Mouse (Mus musculus): ENCODE data around the gene Ins2. TPM values are rescaled to one million over a fixed set of nuclear protein-coding genes. Genes with fewer than 3 reads are reported as not detected.

Gene Ins2
- polyA plus RNA-seq, 1 experiment from 2014 or later: not detected

DNA sequence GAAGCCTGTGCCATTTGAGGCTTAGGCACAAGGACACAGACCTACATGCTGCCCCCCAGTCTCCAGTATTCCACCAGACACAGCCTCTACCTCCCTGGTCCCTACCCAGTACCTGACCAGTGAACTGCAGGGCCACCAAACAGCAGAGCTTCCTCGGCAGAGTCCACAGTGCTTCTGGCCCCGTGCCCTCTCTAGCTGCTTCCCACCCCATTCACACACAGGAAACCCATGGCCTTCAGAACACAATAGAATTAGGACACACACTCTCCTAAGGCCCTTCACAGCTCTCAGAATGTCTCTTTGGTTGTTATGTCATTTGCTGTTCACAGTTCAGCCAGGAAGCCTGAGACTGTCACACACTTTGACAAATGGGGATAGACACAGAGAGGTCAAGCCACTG, 76.5 kb downstream of the Ins2 start, which contains the start of gene Igf2:
Gene Igf2 (minus strand): TSS at position 158 of the 400 bp plus-strand sequence.
- DNase-seq (ENCODE audit: low spot score): no peak
- Histone ChIP-seq H3K4me3 (ENCODE audit: low read depth, low read length) (no peak within 1 kb of the TSS), H3K9ac (ENCODE audit: low read length) (no peak within 1 kb of the TSS), H3K4me1 (ENCODE audit: control insufficient read depth, insufficient read depth, low read length) (peaks cover 4% of the 10 kb centered on the region; the same call in 1 of the 2 replicates), H3K36me3 (ENCODE audit: control insufficient read depth, insufficient read depth, low read length) (no peaks in the 10 kb centered on the region), H3K27me3 (ENCODE audit: control insufficient read depth, insufficient read depth, low read length) (peaks cover 48% of the 10 kb centered on the region), H3K4me2 (ENCODE audit: low read depth) (no peak within 1 kb of the TSS), H3K27ac (ENCODE audit: low read depth, low read length) (no peak within 1 kb of the TSS), H3K9me3 (ENCODE audit: control insufficient read depth, low read length) (peaks cover 18% of the 10 kb centered on the region)
- WGBS: 80% methylated on average over 2 of the region's 2 CpGs
- no peak for ATAC-seq (ENCODE audit: insufficient read depth, low FRiP score, low TSS enrichment)

DNA sequence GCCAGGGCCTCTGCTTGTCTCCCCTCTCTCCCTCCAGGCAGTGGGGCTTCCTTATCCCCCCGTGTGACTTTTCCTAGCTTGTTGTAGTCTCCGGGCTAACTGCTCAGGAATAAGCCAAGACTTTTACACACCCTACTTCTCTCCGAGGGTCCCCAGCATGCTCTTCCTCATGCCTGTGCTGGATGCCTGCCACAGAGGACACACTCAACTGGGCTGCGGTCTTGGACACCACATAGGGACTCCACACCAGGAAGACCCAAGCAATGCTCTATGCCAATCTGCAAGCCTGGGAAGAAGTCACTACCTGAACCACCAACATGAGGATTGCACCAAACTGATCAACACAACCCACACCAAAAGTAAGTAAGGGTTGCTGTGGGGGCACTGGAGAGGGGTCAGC, 77.1 kb downstream of the Ins2 start:
- Histone ChIP-seq H3K36me3 (ENCODE audit: control insufficient read depth, insufficient read depth, low read length) (no peaks in the 10 kb centered on the region), H3K27me3 (ENCODE audit: control insufficient read depth, insufficient read depth, low read length) (peaks cover 53% of the 10 kb centered on the region), H3K4me2 (ENCODE audit: low read depth) (no peak overlapping the region), H3K27ac (ENCODE audit: low read depth, low read length) (no peak overlapping the region), H3K9me3 (ENCODE audit: control insufficient read depth, low read length) (peaks cover 17% of the 10 kb centered on the region), H3K4me1 (ENCODE audit: control insufficient read depth, insufficient read depth, low read length) (peaks cover 4% of the 10 kb centered on the region; the same call in 1 of the 2 replicates), H3K9ac (ENCODE audit: low read length) (no peak overlapping the region), H3K4me3 (ENCODE audit: low read depth, low read length) (no peak overlapping the region)
- ATAC-seq (ENCODE audit: insufficient read depth, low FRiP score, low TSS enrichment) (no peak), DNase-seq (ENCODE audit: low spot score) (peak; percentile 6)
- 82% methylated on average over 4 of the region's 4 CpGs for WGBS

DNA sequence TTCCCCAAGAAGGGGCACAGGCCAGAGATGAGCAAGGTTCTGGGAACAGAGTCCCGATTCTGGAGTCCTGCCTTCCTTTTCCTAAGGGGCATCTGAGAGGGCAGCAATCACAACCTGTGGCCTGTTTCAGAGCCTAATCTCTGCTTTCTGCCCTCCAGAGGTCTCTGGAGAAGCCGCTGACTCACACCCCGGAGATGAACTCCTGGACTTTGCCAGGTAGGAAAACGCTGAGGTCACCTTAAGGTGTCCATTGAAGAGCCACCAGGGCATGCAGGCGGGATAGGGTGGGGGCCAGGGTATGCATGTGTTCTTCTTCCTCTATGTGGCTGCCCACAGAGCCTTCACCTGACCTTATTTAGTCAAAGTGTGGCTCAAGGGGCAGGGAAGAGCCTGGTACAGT, 77.8 kb downstream of the Ins2 start:
- DNase-seq (ENCODE audit: low spot score) (peak; percentile 4), ATAC-seq (ENCODE audit: insufficient read depth, low FRiP score, low TSS enrichment) (no peak)
- no peak overlapping the region for H3K27ac ChIP-seq (ENCODE audit: low read depth, low read length)
- peaks cover 4% of the 10 kb centered on the region; the same call in 1 of the 2 replicates for H3K4me1 ChIP-seq (ENCODE audit: control insufficient read depth, insufficient read depth, low read length)
- no peak overlapping the region for H3K4me2 ChIP-seq (ENCODE audit: low read depth)
- no peak overlapping the region for H3K4me3 ChIP-seq (ENCODE audit: low read depth, low read length)
- no peak overlapping the region for H3K9ac ChIP-seq (ENCODE audit: low read length)
- H3K36me3 ChIP-seq (ENCODE audit: control insufficient read depth, insufficient read depth, low read length): no peaks in the 10 kb centered on the region
- peaks cover 61% of the 10 kb centered on the region for H3K27me3 ChIP-seq (ENCODE audit: control insufficient read depth, insufficient read depth, low read length)
- peaks cover 13% of the 10 kb centered on the region for H3K9me3 ChIP-seq (ENCODE audit: control insufficient read depth, low read length)
- WGBS: 48% methylated on average over 5 of the region's 5 CpGs

DNA sequence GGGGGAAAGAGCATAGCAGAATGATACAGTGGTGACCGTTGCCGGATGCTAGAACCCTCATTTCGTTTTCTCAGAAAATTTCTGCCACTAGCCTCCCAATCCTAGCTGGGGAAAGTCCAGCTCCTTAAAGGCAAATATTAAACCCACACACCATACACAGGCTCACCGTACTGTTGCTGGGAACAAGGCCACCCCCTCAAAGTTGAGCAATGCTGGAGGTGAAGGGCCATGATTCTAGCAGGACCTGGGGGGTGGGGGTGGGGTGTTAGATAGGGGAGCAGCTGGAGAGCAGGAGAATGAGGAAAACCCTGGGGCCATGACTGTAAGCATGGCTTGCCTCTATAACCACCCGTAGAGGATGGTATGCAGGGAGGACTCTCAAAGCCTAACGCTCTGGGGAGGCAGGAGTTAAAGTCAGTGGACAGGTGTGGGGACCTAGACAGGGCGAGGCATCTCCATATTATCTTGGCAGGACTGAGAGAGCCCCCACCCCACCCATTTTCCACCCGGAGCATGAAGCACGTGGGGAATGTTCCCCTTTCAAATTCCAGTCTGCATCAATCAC, 78.6 kb downstream of the Ins2 start:
- peak overlapping the region; percentile 42 for H3K4me2 ChIP-seq (ENCODE audit: low read depth)
- peaks cover 4% of the 10 kb centered on the region; the same call in 1 of the 2 replicates for H3K4me1 ChIP-seq (ENCODE audit: control insufficient read depth, insufficient read depth, low read length)
- peaks cover 69% of the 10 kb centered on the region for H3K27me3 ChIP-seq (ENCODE audit: control insufficient read depth, insufficient read depth, low read length)
- 0 out of 2 replicates have a peak overlapping the region, but pooled peaks have one; percentile 29 for H3K27ac ChIP-seq (ENCODE audit: low read depth, low read length)
- H3K36me3 ChIP-seq (ENCODE audit: control insufficient read depth, insufficient read depth, low read length): no peaks in the 10 kb centered on the region
- peak overlapping the region; percentile 52 for H3K9ac ChIP-seq (ENCODE audit: low read length)
- ATAC-seq (ENCODE audit: insufficient read depth, low FRiP score, low TSS enrichment) (no peak), DNase-seq (ENCODE audit: low spot score) (peak; percentile 34)
- 5% methylated on average over 9 of the region's 9 CpGs for WGBS
- peak overlapping the region; percentile 28; the same call in 1 of the 2 replicates for H3K4me3 ChIP-seq (ENCODE audit: low read depth, low read length)
- peaks cover 5% of the 10 kb centered on the region for H3K9me3 ChIP-seq (ENCODE audit: control insufficient read depth, low read length)

DNA sequence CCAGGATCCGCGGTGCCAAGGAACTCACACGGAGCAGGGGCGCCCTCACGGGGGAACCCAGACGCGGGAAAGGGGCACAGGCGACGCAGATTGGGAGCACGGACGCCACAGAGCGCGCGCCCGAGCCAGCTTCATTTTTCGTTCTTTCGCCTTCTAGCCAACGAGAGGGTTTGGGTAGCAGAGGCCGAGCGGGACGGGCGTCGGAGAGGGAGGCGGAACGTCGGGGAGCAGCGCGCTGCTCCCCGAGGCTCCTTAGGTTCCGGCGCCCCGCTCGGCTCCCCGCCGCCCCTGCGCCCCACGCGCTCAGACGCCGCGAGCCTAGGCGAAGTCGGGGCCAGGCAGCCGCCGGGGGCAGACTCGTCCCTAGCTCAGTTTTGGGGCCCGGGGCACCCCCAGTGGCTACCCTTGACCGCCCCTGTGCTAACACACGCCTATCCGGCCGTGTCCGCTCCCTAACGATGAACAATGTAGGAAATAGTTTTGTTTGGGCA, 79.2 kb downstream of the Ins2 start:
- Histone ChIP-seq H3K4me1 (ENCODE audit: control insufficient read depth, insufficient read depth, low read length) (peaks cover 4% of the 10 kb centered on the region; the same call in 1 of the 2 replicates), H3K9me3 (ENCODE audit: control insufficient read depth, low read length) (no peaks in the 10 kb centered on the region), H3K27ac (ENCODE audit: low read depth, low read length) (0 out of 2 replicates have a peak overlapping the region, but pooled peaks have one; percentile 29), H3K4me3 (ENCODE audit: low read depth, low read length) (peak overlapping the region; percentile 28), H3K27me3 (ENCODE audit: control insufficient read depth, insufficient read depth, low read length) (peaks cover 75% of the 10 kb centered on the region), H3K9ac (ENCODE audit: low read length) (peak overlapping the region; percentile 52), H3K4me2 (ENCODE audit: low read depth) (peak overlapping the region; percentile 42), H3K36me3 (ENCODE audit: control insufficient read depth, insufficient read depth, low read length) (no peaks in the 10 kb centered on the region)
- DNase-seq (ENCODE audit: low spot score): peak; percentile 39
- no peak for ATAC-seq (ENCODE audit: insufficient read depth, low FRiP score, low TSS enrichment)
- under 1% methylated on average over 53 of the region's 53 CpGs for WGBS

DNA sequence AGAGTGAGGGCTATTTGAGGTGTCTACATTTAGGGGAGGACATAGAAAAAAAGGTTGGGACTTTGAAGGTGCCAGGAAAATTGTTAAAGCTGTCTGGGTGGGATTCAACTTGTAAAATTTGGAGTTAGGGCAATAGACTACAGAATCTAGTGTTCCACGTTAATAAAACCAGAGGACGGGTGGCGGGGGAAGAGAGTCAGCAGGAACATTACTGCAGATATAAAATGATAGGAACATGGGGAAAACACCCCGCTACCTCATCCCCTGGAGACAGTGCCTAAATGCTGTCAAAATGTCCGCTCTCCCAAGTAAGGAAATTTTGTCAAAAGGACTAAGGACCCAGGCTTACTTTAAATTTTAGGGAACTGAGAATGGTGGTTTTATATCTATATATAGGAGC, 80.0 kb downstream of the Ins2 start:
- Histone ChIP-seq H3K27ac (ENCODE audit: low read depth, low read length) (no peak overlapping the region), H3K9ac (ENCODE audit: low read length) (no peak overlapping the region), H3K27me3 (ENCODE audit: control insufficient read depth, insufficient read depth, low read length) (peaks cover 83% of the 10 kb centered on the region), H3K4me3 (ENCODE audit: low read depth, low read length) (peak overlapping the region; percentile 28; the same call in 1 of the 2 replicates), H3K4me2 (ENCODE audit: low read depth) (no peak overlapping the region; the same call in 1 of the 2 replicates), H3K9me3 (ENCODE audit: control insufficient read depth, low read length) (no peaks in the 10 kb centered on the region), H3K4me1 (ENCODE audit: control insufficient read depth, insufficient read depth, low read length) (peaks cover 4% of the 10 kb centered on the region; the same call in 1 of the 2 replicates), H3K36me3 (ENCODE audit: control insufficient read depth, insufficient read depth, low read length) (no peaks in the 10 kb centered on the region)
- DNase-seq (ENCODE audit: low spot score) (no peak), ATAC-seq (ENCODE audit: insufficient read depth, low FRiP score, low TSS enrichment) (no peak)
- WGBS: 7% methylated on average over 5 of the region's 5 CpGs

DNA sequence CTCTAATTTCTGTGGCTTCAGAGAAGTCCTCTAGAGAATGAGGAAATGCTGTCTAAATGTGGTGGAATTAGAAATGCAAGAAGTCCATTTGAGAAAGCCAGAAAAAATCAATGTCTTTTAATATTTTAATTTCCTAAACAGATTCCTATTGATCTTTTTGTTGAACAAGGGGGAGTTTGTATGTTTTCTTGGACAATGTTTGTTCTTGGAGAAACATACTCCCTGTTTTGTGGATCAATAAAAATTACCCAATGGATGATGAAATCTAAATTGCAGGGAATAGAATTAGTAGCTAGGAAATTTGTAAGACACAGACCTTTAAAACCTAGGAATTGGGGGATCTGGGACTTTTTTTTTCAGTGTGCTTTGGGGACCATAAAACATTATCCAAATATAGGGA, 81.4 kb downstream of the Ins2 start:
- Histone ChIP-seq H3K27me3 (ENCODE audit: control insufficient read depth, insufficient read depth, low read length) (peaks cover 96% of the 10 kb centered on the region), H3K4me2 (ENCODE audit: low read depth) (0 out of 2 replicates have a peak overlapping the region, but pooled peaks have one; percentile 17), H3K4me1 (ENCODE audit: control insufficient read depth, insufficient read depth, low read length) (peaks cover 4% of the 10 kb centered on the region; the same call in 1 of the 2 replicates), H3K36me3 (ENCODE audit: control insufficient read depth, insufficient read depth, low read length) (no peaks in the 10 kb centered on the region), H3K9me3 (ENCODE audit: control insufficient read depth, low read length) (no peaks in the 10 kb centered on the region), H3K27ac (ENCODE audit: low read depth, low read length) (no peak overlapping the region), H3K9ac (ENCODE audit: low read length) (no peak overlapping the region), H3K4me3 (ENCODE audit: low read depth, low read length) (0 out of 2 replicates have a peak overlapping the region, but pooled peaks have one; percentile 43)
- DNase-seq (ENCODE audit: low spot score) (no peak), ATAC-seq (ENCODE audit: insufficient read depth, low FRiP score, low TSS enrichment) (no peak)

DNA sequence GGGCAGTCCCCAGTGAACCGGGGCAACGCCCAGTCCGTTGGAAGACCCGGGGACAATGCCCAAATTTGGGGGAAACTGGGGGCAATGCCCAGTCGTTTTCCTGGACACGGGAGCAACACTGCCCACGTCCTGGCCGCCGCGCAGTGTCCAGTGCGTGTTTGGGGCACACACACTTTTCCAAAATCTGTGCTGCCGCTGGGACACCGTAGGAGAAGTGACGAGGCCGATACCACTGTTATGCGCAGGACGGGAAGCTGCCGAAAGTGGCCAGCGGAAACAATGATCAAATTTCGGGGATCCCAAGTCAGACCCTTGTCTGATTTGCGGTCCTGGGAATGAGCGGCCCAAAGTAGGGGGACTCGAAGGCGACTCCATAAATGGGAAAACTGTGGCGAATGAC, 82.1 kb downstream of the Ins2 start:
- peaks cover 97% of the 10 kb centered on the region for H3K27me3 ChIP-seq (ENCODE audit: control insufficient read depth, insufficient read depth, low read length)
- H3K4me1 ChIP-seq (ENCODE audit: control insufficient read depth, insufficient read depth, low read length): peaks cover 4% of the 10 kb centered on the region; the same call in 1 of the 2 replicates
- no peaks in the 10 kb centered on the region for H3K9me3 ChIP-seq (ENCODE audit: control insufficient read depth, low read length)
- no peaks in the 10 kb centered on the region for H3K36me3 ChIP-seq (ENCODE audit: control insufficient read depth, insufficient read depth, low read length)
- ATAC-seq (ENCODE audit: insufficient read depth, low FRiP score, low TSS enrichment): no peak
- H3K4me2 ChIP-seq (ENCODE audit: low read depth): peak overlapping the region; percentile 48
- peak overlapping the region; percentile 74 for H3K9ac ChIP-seq (ENCODE audit: low read length)
- DNase-seq (ENCODE audit: low spot score): peak; percentile 42
- H3K4me3 ChIP-seq (ENCODE audit: low read depth, low read length): peak overlapping the region; percentile 43
- WGBS: 0% methylated on average over 25 of the region's 25 CpGs
- H3K27ac ChIP-seq (ENCODE audit: low read depth, low read length): peak overlapping the region; percentile 67; the same call in 1 of the 2 replicates

DNA sequence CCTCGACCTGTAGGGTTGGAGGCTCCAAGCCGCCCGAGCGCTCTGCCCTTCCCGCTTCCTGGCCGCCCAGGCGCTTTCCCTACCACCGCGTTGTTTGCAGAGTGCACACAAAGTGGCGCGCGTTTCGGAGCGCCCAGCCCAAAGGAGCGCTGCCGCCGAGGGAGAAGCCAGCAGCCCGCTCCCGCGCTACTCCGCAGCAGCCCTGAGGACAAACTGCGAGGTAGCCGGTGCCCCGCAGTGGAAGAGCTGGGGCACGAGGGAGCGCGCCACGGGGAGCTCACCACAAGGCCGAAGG, 82.6 kb downstream of the Ins2 start:
- H3K4me1 ChIP-seq (ENCODE audit: control insufficient read depth, insufficient read depth, low read length): peaks cover 4% of the 10 kb centered on the region; the same call in 1 of the 2 replicates
- DNase-seq (ENCODE audit: low spot score): no peak
- H3K9me3 ChIP-seq (ENCODE audit: control insufficient read depth, low read length): no peaks in the 10 kb centered on the region
- peak overlapping the region; percentile 43 for H3K4me3 ChIP-seq (ENCODE audit: low read depth, low read length)
- H3K36me3 ChIP-seq (ENCODE audit: control insufficient read depth, insufficient read depth, low read length): no peaks in the 10 kb centered on the region
- peak overlapping the region; percentile 74 for H3K9ac ChIP-seq (ENCODE audit: low read length)
- WGBS: under 1% methylated on average over 29 of the region's 29 CpGs
- H3K27me3 ChIP-seq (ENCODE audit: control insufficient read depth, insufficient read depth, low read length): peaks cover 97% of the 10 kb centered on the region
- peak overlapping the region; percentile 67 for H3K27ac ChIP-seq (ENCODE audit: low read depth, low read length)
- ATAC-seq (ENCODE audit: insufficient read depth, low FRiP score, low TSS enrichment): no peak
- peak overlapping the region; percentile 48 for H3K4me2 ChIP-seq (ENCODE audit: low read depth)
